Mouse (Mus musculus) lung, embryonic 14.5 days (tissue): ENCODE data around the gene Cerkl. TPM values are rescaled to one million over a fixed set of nuclear protein-coding genes. Genes with fewer than 3 reads are reported as not detected.
A peak's percentile ranks its signal among the peaks of the same experiment; 100 is the strongest.

Source experiments
- ATAC-seq: fragments of 200-750 bp; cut with Nextera tagmentation; 2 replicates; pipeline ENCODE4 v1.8.0; 2017; ENCODE audit warnings: mild to moderate bottlenecking, moderate TSS enrichment, moderate library complexity; ENCODE audit not compliant: insufficient read depth
- DNase-seq: peaks from one replicate; pipeline ENCODE4 v3.0.0-alpha.2; 2015
- H3K27ac ChIP-seq: fragments of 300-500 bp; sonication (generic); 2 replicates; pipeline ENCODE4 v1.5.1; 2014; ENCODE audit warnings: low read depth, mild to moderate bottlenecking, moderate library complexity
- H3K27me3 ChIP-seq: fragments of 300-500 bp; sonication (generic); 2 replicates; pipeline ENCODE4 v1.6.1; 2014; ENCODE audit warnings: low read length, control low read depth; ENCODE audit not compliant: insufficient read depth
- H3K36me3 ChIP-seq: fragments of 300-500 bp; sonication (generic); 2 replicates; pipeline ENCODE4 v1.6.1; 2014; ENCODE audit warnings: control low read depth; ENCODE audit not compliant: insufficient read depth
- H3K4me1 ChIP-seq: fragments of 300-500 bp; sonication (generic); 2 replicates; pipeline ENCODE4 v1.6.1; 2014; ENCODE audit warnings: antibody characterized with exemption, control low read depth; ENCODE audit not compliant: insufficient read depth
- H3K4me2 ChIP-seq: fragments of 300-500 bp; sonication (generic); 2 replicates; pipeline ENCODE4 v1.6.1; 2014; ENCODE audit warnings: mild to moderate bottlenecking
- H3K4me3 ChIP-seq: fragments of 300-500 bp; sonication (generic); 2 replicates; pipeline ENCODE4 v1.5.1; 2014; ENCODE audit warnings: low read depth, low read length
- H3K9ac ChIP-seq: fragments of 300-500 bp; sonication (generic); 2 replicates; pipeline ENCODE4 v1.6.1; 2014
- H3K9me3 ChIP-seq: fragments of 300-500 bp; sonication (generic); 2 replicates; pipeline ENCODE4 v1.6.1; 2016; ENCODE audit warnings: low read depth, low read length, control low read depth
- CTCF ChIP-seq: IDR thresholded peaks from 2 replicates; pipeline ENCODE4 v1.5.1; 2016; ENCODE audit warnings: antibody characterized with exemption, low read depth
- WGBS: fragments of 180-500 bp; shearing (Covaris S2); extraction: QIAGEN DNeasy Blood & Tissue Kit; methylation state at CpG from one replicate; pipeline ENCODE4 v1.1.7; 2014; 5-methylcytosine and 5-hydroxymethylcytosine counted together
- polyA plus RNA-seq: library from polyadenylated mRNA; unstranded; fragments of >200 nt; fragmentation: Nextera tagmentation; extraction: Ambion mirVana; gene quantifications from 2 replicates; pipeline ENCODE4 v1.2.1, GENCODE M21; 2014

Cerkl gene
- polyA plus RNA-seq, 1 experiment from 2014 or later = 0.12 TPM

GRCm38 (mm10) chr2:79443401-79443800 lies 13.2 kb downstream of the Cerkl start:
- ATAC-seq = no peak
- no peak overlapping the region for H3K4me2 ChIP-seq
- TF ChIP-seq CTCF = no peak
- H3K36me3 ChIP-seq = no peaks in the 10 kb centered on the region
- DNase-seq = no peak
- no peaks in the 10 kb centered on the region for H3K9me3 ChIP-seq
- H3K4me3 ChIP-seq = no peak overlapping the region
- no peaks in the 10 kb centered on the region for H3K4me1 ChIP-seq
- H3K27ac ChIP-seq = no peak overlapping the region
- H3K27me3 ChIP-seq = no peaks in the 10 kb centered on the region
- no peak overlapping the region for H3K9ac ChIP-seq
- WGBS = 86% methylated on average over 2 of the region's 2 CpGs

GRCm38 (mm10) chr2:79442906-79443305 lies 13.7 kb downstream of the Cerkl start:
- Histone ChIP-seq H3K4me3 (no peak overlapping the region), H3K27me3 (no peaks in the 10 kb centered on the region), H3K4me2 (no peak overlapping the region), H3K9me3 (no peaks in the 10 kb centered on the region), H3K27ac (no peak overlapping the region), H3K4me1 (no peaks in the 10 kb centered on the region), H3K36me3 (no peaks in the 10 kb centered on the region), H3K9ac (no peak overlapping the region)
- WGBS = 75% methylated on average over 6 of the region's 6 CpGs
- no peak for DNase-seq
- no peak for ATAC-seq
- no peak for TF ChIP-seq CTCF

- H3K9ac ChIP-seq = no peak overlapping the region
- no peak overlapping the region for H3K27ac ChIP-seq
- no peak overlapping the region for H3K4me2 ChIP-seq
- H3K9me3 ChIP-seq = no peaks in the 10 kb centered on the region
- 95% methylated on average over 2 of the region's 2 CpGs for WGBS
- DNase-seq (no peak), ATAC-seq (no peak)
- H3K4me1 ChIP-seq = no peaks in the 10 kb centered on the region
- H3K4me3 ChIP-seq = no peak overlapping the region
- H3K36me3 ChIP-seq = no peaks in the 10 kb centered on the region
- no peak for TF ChIP-seq CTCF
- H3K27me3 ChIP-seq = no peaks in the 10 kb centered on the region
Measured at GRCm38 (mm10) chr2:79442227-79442626, 14.4 kb downstream of the Cerkl start.

- Histone ChIP-seq H3K4me3 (no peak overlapping the region), H3K9ac (no peak overlapping the region), H3K4me1 (peaks cover 5% of the 10 kb centered on the region), H3K27me3 (peaks cover 13% of the 10 kb centered on the region; the same call in 1 of the 2 replicates), H3K4me2 (no peak overlapping the region), H3K9me3 (no peaks in the 10 kb centered on the region), H3K27ac (no peak overlapping the region), H3K36me3 (no peaks in the 10 kb centered on the region)
- DNase-seq = no peak
- no peak for ATAC-seq
- TF ChIP-seq CTCF = no peak
Measured at GRCm38 (mm10) chr2:79430061-79430460, 26.5 kb downstream of the Cerkl start.

- 10% methylated on average over 6 of the region's 6 CpGs for WGBS
- ATAC-seq = no peak
- no peak overlapping the region for H3K4me3 ChIP-seq
Measured at GRCm38 (mm10) chr2:79429650-79430049, 26.9 kb downstream of the Cerkl start.

GRCm38 (mm10) chr2:79429108-79429507 lies 27.5 kb downstream of the Cerkl start:
- Histone ChIP-seq H3K27ac (no peak overlapping the region), H3K9me3 (no peaks in the 10 kb centered on the region), H3K4me1 (peaks cover 5% of the 10 kb centered on the region), H3K27me3 (peaks cover 13% of the 10 kb centered on the region; the same call in 1 of the 2 replicates), H3K9ac (0 out of 2 replicates have a peak overlapping the region, but pooled peaks have one; percentile 43), H3K36me3 (no peaks in the 10 kb centered on the region), H3K4me2 (peak overlapping the region; percentile 85), H3K4me3 (peak overlapping the region; percentile 48)
- DNase-seq (no peak), ATAC-seq (peak; percentile 41; the same call in 1 of the 2 replicates)
- WGBS = 13% methylated on average over 7 of the region's 7 CpGs
- TF ChIP-seq CTCF = no peak

More at GRCm38 (mm10) chr2:79429650-79430049, 26.9 kb downstream of the Cerkl start:
- H3K27ac ChIP-seq = no peak overlapping the region
- peaks cover 13% of the 10 kb centered on the region; the same call in 1 of the 2 replicates for H3K27me3 ChIP-seq
- H3K9me3 ChIP-seq = no peaks in the 10 kb centered on the region
- no peak overlapping the region for H3K4me2 ChIP-seq
- no peak overlapping the region for H3K9ac ChIP-seq
- TF ChIP-seq CTCF = no peak
- DNase-seq = peak; percentile 40
- H3K36me3 ChIP-seq = no peaks in the 10 kb centered on the region
- H3K4me1 ChIP-seq = peaks cover 5% of the 10 kb centered on the region

GRCm38 (mm10) chr2:79428569-79429104 lies 27.9 kb downstream of the Cerkl start:
- H3K9ac ChIP-seq = peak overlapping the region; percentile 43
- no peak for TF ChIP-seq CTCF
- DNase-seq (peak; percentile 25), ATAC-seq (peak; percentile 54; the same call in 1 of the 2 replicates)
- H3K27ac ChIP-seq = no peak overlapping the region
- H3K9me3 ChIP-seq = no peaks in the 10 kb centered on the region
- H3K4me2 ChIP-seq = peak overlapping the region; percentile 85
- H3K27me3 ChIP-seq = peaks cover 13% of the 10 kb centered on the region; the same call in 1 of the 2 replicates
- H3K36me3 ChIP-seq = no peaks in the 10 kb centered on the region
- H3K4me3 ChIP-seq = peak overlapping the region; percentile 48
- H3K4me1 ChIP-seq = peaks cover 5% of the 10 kb centered on the region
- under 1% methylated on average over 35 of the region's 35 CpGs for WGBS

- Histone ChIP-seq H3K36me3 (no peaks in the 10 kb centered on the region), H3K9me3 (no peaks in the 10 kb centered on the region), H3K9ac (no peak overlapping the region), H3K4me3 (peak overlapping the region; percentile 48; the same call in 1 of the 2 replicates), H3K4me2 (peak overlapping the region; percentile 85), H3K27me3 (peaks cover 13% of the 10 kb centered on the region; the same call in 1 of the 2 replicates), H3K27ac (no peak overlapping the region), H3K4me1 (peaks cover 5% of the 10 kb centered on the region)
- DNase-seq (no peak), ATAC-seq (no peak)
- no peak for TF ChIP-seq CTCF
- WGBS = 26% methylated on average over 6 of the region's 6 CpGs
Measured at GRCm38 (mm10) chr2:79428022-79428421, 28.6 kb downstream of the Cerkl start.
